Mouse (Mus musculus) left cerebral cortex, postnatal 36 days (tissue): ENCODE data around the gene Aifm2. TPM values are rescaled to one million over a fixed set of nuclear protein-coding genes. Genes with fewer than 3 reads are reported as not detected.

Experiments used
- DNase-seq, 2 experiments: peaks; one replicate each; pipeline ENCODE4 v3.0.0; 2021 to 2022; ENCODE audit warnings: low spot score in 2 of 2, mixed read lengths in 1 of 2
- intact Hi-C: fragments of 180-260 bp; cut with DNase I; formaldehyde crosslinking; loops from one replicate; pipeline ENCODE4 v1.15.1; 2025
- total RNA-seq, 2 experiments: library from RNA; stranded (reverse); gene quantifications; 2 replicates each; pipeline ENCODE4 v1.2.3; 2021

The Aifm2 gene
- 1 to 10 TPM; 7.3 to 9.9 TPM for total RNA-seq

- no peak for DNase-seq
- intact Hi-C loops, result no loop called here
Observed at GRCm38 (mm10) chr10:61714771-61715461, at the start of gene Aifm2. Aifm2 (plus strand) TSS chr10:61715263.

GRCm38 (mm10) chr10:61665651-61666050 lies 49.4 kb upstream of the Aifm2 start:
- intact Hi-C loops, result loop anchor here (10.0 kb wide), 1 partner anchor 461 kb away; no protein-coding TSS in a partner anchor
- no peak for DNase-seq

GRCm38 (mm10) chr10:61669289-61669688 lies 45.8 kb upstream of the Aifm2 start:
- DNase-seq, result no peak
- intact Hi-C loops, result loop anchor here (10.0 kb wide), 1 partner anchor 464 kb away; no protein-coding TSS in a partner anchor

- intact Hi-C loops, result loop anchor here (10.0 kb wide), 1 partner anchor 465 kb away; no protein-coding TSS in a partner anchor
Observed at GRCm38 (mm10) chr10:61669896-61670295, 45.2 kb upstream of the Aifm2 start.

GRCm38 (mm10) chr10:61670758-61671157 lies 44.3 kb upstream of the Aifm2 start:
- intact Hi-C loops, result no loop called here
- no peak for DNase-seq

More at GRCm38 (mm10) chr10:61669896-61670295, 45.2 kb upstream of the Aifm2 start:
- no peak for DNase-seq

- intact Hi-C loops, result no loop called here
- DNase-seq, result no peak
Observed at GRCm38 (mm10) chr10:61675935-61676334, 39.1 kb upstream of the Aifm2 start.

GRCm38 (mm10) chr10:61679545-61679944 lies 35.5 kb upstream of the Aifm2 start:
- intact Hi-C loops, result no loop called here

GRCm38 (mm10) chr10:61680015-61680913 lies 34.8 kb upstream of the Aifm2 start, which contains the start of gene Sar1a:
Sar1a (plus strand) TSS chr10:61680299.
- peak; percentile 99 for DNase-seq
- intact Hi-C loops, result loop anchor here (1.0 kb wide), 1 partner anchor 15 kb away; the partner anchor contains the start of gene Tysnd1

More at GRCm38 (mm10) chr10:61679545-61679944, 35.5 kb upstream of the Aifm2 start:
- no peak for DNase-seq

GRCm38 (mm10) chr10:61689405-61689804 lies 25.7 kb upstream of the Aifm2 start:
- intact Hi-C loops, result no loop called here
- no peak for DNase-seq

GRCm38 (mm10) chr10:61693563-61693962 lies 21.5 kb upstream of the Aifm2 start:
- intact Hi-C loops, result no loop called here
- no peak for DNase-seq

- peak; percentile 94 to 96 for DNase-seq
- intact Hi-C loops, result loop anchor here (1.0 to 5.0 kb wide), 2 partner anchors 15 to 87 kb away; partner anchors contain the start of genes H2afy2 and Sar1a
Observed at GRCm38 (mm10) chr10:61694870-61695670, 20.0 kb upstream of the Aifm2 start, which contains the start of gene Tysnd1. Tysnd1 (plus strand) TSS chr10:61695514.

GRCm38 (mm10) chr10:61695703-61696559 lies 19.1 kb upstream of the Aifm2 start:
- intact Hi-C loops, result loop anchor here (1.0 to 5.0 kb wide), 2 partner anchors 16 to 86 kb away; partner anchors contain the start of genes H2afy2 and Sar1a

GRCm38 (mm10) chr10:61696560-61696823 lies 18.6 kb upstream of the Aifm2 start:
- intact Hi-C loops, result loop anchor here (5.0 kb wide), 1 partner anchor 86 kb away; the partner anchor contains the start of gene H2afy2
- DNase-seq, result no peak

More at GRCm38 (mm10) chr10:61695703-61696559, 19.1 kb upstream of the Aifm2 start:
- peak in 1 of 2 experiments; percentile 23 for DNase-seq

GRCm38 (mm10) chr10:61697028-61697427 lies 18.0 kb upstream of the Aifm2 start:
- DNase-seq, result no peak
- intact Hi-C loops, result loop anchor here (5.0 kb wide), 1 partner anchor 85 kb away; the partner anchor contains the start of gene H2afy2

GRCm38 (mm10) chr10:61704663-61705062 lies 10.4 kb upstream of the Aifm2 start:
- DNase-seq, result no peak
- intact Hi-C loops, result no loop called here

- no peak for DNase-seq
- intact Hi-C loops, result no loop called here
Observed at GRCm38 (mm10) chr10:61706412-61707375, 8.4 kb upstream of the Aifm2 start.

GRCm38 (mm10) chr10:61713601-61714000 lies 1.5 kb upstream of the Aifm2 start:
- intact Hi-C loops, result no loop called here
- DNase-seq, result no peak
